Mouse (Mus musculus): Measurements from ENCODE around the gene Dapk1.

The Dapk1 gene

GRCm38 (mm10) chr13:60695186-60695980 lies 93.6 kb downstream of the Dapk1 start:
- no peak for DNase-seq (ENCODE audit: low spot score)

- DNase-seq (ENCODE audit: low spot score) = no peak
Measured at GRCm38 (mm10) chr13:60696323-60696722, 94.6 kb downstream of the Dapk1 start.

DNA sequence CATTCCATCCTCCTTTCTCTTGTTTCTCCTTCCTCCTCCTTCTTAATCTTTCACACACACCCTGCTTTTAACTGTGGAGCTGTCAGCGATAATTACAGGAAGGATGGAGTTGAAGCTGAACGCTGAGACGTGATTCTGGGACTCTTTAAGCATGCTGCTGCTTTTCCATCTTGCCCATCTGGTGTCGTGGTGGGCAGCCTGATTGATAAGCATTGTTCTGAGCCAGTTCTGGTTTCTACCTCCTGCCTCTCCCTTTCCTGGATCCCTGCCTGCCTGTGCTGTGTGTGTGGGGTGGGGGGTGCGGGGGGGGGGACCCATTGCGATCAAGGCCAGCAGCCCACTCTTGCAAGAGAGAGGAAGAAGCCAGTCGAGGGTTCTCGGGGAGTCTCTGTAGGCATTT lies 95.0 kb downstream of the Dapk1 start:
- no peak for DNase-seq (ENCODE audit: low spot score)

DNA sequence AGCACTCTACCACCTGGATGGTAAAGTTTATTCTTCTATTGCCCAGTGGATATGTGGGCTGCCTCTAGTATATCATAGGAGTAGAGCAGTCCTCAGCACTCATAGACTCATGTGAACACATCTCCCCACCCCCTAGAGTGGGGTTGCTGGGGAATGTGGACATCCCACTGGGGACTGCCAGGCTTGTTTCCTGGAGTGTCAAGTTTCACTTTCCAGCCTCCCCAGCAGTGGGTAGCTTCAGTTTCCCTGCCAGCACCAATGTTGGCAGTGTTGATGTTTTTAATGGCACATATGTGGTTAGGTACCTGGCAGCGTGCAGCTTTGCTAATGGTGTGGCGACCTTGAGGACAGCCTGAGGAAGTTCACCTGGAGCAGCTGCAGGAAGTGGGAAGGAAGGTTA lies 96.3 kb downstream of the Dapk1 start:
- no peak for DNase-seq (ENCODE audit: low spot score)

DNA sequence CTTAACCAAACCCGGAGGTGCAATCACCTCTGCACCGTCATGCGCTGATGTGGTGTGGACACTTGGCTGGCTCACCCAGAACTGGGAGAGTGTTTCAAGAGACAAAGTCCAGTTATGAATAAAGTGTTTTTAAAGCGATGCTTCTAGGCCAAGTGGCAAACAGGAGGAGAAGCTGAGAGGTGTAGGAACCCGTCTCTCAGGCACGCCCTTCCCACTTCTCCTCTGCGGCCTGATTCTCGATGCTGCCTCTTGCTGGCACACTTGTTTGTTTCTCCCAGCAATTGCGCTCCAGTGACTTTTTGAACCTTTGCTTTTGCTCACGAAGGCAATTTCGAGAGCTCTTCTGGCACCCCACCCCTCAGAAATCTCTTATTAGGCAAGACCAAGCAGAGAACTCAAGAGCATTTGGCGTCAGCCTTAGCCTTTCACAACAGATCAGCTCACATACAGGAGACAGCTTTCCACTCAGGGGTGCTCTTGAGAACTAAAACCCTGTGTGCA lies 100.0 kb downstream of the Dapk1 start:
- peak; percentile 19 for DNase-seq (ENCODE audit: low spot score)

- no peak for DNase-seq (ENCODE audit: low spot score)
Measured at GRCm38 (mm10) chr13:60707541-60708468, 106.1 kb downstream of the Dapk1 start.

DNA sequence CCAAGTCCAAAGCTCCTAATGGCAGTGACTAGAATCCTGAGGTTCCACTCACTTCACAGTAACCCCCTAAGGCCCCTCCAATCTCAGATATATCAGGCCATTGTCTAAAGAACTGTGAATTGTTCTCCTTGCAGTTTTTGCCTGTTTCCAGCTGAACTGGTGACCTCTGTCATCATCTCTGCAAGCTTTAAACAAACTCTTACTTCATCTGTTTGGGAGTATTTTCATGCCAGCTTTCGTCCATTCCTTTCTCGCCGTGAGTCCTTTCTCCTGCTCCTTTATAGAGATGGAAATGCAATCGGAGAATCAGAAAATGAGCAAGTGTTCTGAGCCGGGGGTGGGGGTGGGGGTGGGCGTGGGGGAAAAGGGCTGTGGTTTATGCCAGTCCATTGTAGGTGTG lies 107.4 kb downstream of the Dapk1 start:
- DNase-seq (ENCODE audit: low spot score) = no peak

DNA sequence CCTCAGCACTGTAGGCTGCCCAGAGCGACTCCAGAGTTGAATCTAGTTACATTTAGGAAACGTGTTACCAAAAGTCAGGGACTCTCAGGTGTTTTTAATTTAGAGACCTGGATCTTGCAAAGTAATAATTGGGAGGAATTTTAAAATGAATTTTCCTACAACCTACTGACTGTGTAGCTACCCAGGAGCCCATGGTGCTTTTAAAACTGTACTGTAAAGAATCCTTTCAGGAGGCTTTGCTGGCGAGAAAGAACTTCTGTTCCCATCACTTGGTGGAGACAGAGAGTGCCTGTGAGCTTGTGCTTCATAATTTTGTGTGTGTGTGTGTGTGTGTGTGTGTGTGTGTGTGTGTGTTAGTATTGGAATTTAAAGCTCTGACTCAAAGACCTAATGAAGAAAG lies 109.2 kb downstream of the Dapk1 start:
- no peak for DNase-seq (ENCODE audit: low spot score)

DNA sequence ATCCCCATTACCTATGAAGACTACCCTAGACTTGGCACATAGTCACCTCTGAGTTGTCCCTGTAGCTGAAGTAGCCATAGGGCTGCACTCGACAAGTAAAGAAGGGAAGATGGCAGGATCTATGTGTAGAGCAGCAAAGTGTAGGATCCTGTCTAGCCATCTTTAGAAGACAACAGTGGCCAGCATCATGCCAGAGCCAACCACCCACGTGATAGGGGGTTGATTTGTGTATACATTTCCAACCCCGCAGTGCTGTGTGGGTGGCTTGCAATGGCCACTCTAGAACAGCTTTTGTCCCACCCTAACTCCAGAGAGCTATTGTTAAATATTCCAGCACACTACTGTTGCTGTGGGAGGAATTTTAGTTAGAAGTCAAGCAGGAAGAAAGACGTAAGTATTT lies 111.8 kb downstream of the Dapk1 start:
- no peak for DNase-seq (ENCODE audit: low spot score)

DNA sequence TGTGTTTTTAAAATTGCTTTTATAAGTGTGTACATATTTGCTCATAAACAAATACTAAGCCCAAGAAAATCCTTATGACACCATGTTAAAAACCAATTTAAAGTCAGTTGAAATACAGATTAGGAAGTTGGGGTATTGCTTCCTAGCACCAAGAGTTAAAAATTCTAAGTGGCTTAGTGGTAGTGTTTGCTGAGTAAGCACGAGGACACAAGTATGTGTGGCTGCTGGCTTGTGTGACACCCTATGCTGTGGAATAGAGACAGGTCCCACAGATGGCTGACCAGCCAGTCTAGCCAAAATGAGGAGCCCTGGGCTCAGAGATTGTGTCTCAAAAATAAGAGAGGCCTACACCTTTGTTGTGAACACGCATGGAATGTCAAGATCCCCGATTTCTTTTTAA lies 114.4 kb downstream of the Dapk1 start:
- no peak for DNase-seq (ENCODE audit: low spot score)

DNA sequence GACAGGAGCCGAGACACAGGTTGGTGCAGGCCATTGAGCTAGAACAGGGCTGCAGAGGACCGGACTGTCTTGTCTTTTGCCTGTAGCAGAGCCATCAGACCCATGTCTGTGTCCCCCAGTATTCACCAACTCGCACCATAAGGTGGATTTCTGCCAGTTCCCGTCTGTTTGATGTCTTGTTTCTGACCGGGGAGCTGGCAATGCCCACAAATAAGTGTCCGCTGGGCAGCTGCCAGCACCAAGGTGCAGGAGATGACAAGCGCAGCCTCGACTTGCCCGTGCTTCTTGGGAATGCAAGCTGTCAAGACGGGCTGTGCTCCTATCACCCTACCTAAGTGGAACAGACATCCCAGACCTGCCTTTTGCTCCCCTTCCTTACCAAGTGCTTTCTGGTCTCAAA lies 115.7 kb downstream of the Dapk1 start:
- no peak for DNase-seq (ENCODE audit: low spot score)

DNA sequence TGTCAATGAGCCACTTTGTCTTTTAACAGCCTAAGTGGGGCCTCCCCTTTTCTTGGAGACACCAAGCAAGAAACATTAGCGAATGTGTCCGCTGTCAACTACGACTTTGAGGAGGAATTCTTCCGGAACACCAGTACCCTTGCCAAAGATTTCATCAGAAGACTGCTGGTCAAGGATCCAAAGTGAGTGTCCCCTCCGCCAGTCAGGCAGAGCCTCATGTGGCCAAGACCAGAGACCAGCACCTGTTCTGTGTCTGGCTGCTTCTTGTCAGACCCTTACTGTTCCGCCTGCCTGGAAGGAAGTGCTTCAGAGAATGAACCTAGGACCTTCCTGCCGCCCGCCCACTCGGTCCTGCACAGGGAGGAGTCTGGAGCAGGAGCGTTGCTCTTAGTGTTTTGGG lies 117.8 kb downstream of the Dapk1 start:
- DNase-seq (ENCODE audit: low spot score) = no peak

DNA sequence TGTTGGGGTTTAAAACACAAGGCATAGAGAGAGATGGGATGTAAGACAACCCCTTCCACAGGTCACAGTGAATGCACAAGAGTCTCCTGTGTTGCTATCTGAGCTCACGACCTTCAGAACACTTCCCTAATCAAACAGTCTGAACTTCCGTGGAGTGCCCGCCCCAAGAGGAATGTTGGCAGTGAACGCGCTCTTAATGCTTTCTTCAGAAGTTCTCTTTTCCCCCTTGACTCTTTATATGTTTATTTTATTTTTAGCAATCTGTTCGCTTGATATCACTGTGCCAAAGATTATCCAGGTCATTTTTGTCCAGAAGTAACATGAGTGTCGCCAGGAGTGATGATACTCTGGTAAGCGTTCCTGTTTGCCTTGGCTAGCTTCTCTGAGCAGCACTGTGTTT lies 121.0 kb downstream of the Dapk1 start:
- DNase-seq (ENCODE audit: low spot score) = no peak

- DNase-seq (ENCODE audit: low spot score) = no peak
Measured at GRCm38 (mm10) chr13:60728276-60729054, 126.7 kb downstream of the Dapk1 start.

DNA sequence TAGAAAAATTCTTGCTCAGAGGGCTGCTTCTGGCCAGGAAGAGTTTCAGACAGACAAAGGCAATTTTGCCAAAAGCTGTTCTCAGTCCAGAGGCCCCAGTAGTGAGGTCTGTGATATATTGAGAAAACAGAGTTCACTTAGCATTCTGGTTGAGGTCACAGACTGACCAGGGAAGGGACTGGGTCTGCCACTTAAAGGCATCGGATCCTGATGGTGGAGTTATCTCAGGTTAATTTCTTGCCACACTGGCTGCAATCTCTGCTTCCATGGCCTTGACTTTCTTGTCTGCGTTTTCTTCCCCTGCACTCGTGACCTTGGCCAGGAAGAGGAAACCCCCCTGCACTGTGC lies 127.3 kb downstream of the Dapk1 start:
- DNase-seq (ENCODE audit: low spot score) = no peak

GRCm38 (mm10) chr13:60730587-60730986 lies 128.8 kb downstream of the Dapk1 start:
- no peak for DNase-seq (ENCODE audit: low spot score)

GRCm38 (mm10) chr13:60731001-60731400 lies 129.3 kb downstream of the Dapk1 start:
- DNase-seq (ENCODE audit: low spot score) = no peak

- DNase-seq (ENCODE audit: low spot score) = no peak
Measured at GRCm38 (mm10) chr13:60735306-60735705, 133.6 kb downstream of the Dapk1 start.

DNA sequence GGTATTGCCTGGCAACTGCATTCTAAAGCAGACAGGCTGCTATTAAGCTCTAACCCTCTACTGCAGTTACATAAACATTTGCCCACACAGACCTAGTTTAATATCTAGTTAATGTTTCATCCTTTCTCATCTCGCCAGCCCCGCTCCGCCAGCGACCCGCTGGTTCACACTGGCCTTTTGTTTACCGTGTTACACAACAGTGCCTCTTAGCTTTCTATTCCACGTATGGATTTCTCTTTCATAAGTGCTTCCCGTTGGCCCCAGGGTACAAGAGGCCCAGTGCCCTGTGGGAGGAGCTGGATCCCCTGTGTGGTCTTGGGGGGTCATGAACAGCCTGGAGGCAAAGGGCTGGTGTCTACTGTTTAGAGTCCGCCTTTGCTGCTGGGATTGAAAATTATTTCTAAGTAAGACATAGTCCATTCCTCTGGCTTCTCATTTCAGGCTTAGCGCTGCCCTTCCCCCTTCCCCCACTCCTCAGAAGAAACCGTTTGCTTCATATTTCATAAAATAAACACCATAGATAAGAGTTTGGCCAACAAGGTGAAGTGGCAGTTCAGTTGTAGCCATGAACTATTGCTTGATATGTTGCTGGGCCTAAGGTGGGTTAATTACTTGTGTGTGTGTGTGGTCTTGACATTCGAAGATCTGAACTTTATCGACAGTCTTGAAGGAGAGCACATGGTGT lies 134.8 kb downstream of the Dapk1 start:
- no peak for DNase-seq (ENCODE audit: low spot score)

- peak; percentile 71 for DNase-seq (ENCODE audit: low spot score)
Measured at GRCm38 (mm10) chr13:60737632-60738324, 136.0 kb downstream of the Dapk1 start.

GRCm38 (mm10) chr13:60738429-60738828 lies 136.7 kb downstream of the Dapk1 start:
- peak; percentile 65 for DNase-seq (ENCODE audit: low spot score)
